Mouse (Mus musculus) gastrocnemius, postnatal 14 days (tissue): ENCODE measurements around the gene Cnr1. TPM values are rescaled to one million over a fixed set of nuclear protein-coding genes. Genes with fewer than 3 reads are reported as not detected.

ENCODE experiments used
- DNase-seq: peaks from one replicate; pipeline ENCODE4 v3.0.0; 2021; ENCODE audit warnings: mixed read lengths
- intact Hi-C: fragments of 180-260 bp; cut with DNase I; formaldehyde crosslinking; loops from one replicate; pipeline ENCODE4 v1.15.1; 2025; ENCODE audit warnings: low total_unique reads
- total RNA-seq, 2 experiments: library from RNA; stranded (reverse); gene quantifications; 2 replicates each; pipeline ENCODE4 v1.2.3; 2021

The Cnr1 gene
- total RNA-seq, 2 experiments from 2014 or later: 1.8 to 2.1 TPM

- no peak for DNase-seq
- intact Hi-C loops: loop anchor here (10.0 kb wide), 1 partner anchor 297 kb away; no protein-coding TSS in a partner anchor
Observed at GRCm38 (mm10) chr4:33927644-33928043, 3.3 kb downstream of the Cnr1 start.

- DNase-seq: no peak
- intact Hi-C loops: loop anchor here (10.0 kb wide), 1 partner anchor 296 kb away; no protein-coding TSS in a partner anchor
Observed at GRCm38 (mm10) chr4:33928450-33928849, 4.1 kb downstream of the Cnr1 start.

DNA sequence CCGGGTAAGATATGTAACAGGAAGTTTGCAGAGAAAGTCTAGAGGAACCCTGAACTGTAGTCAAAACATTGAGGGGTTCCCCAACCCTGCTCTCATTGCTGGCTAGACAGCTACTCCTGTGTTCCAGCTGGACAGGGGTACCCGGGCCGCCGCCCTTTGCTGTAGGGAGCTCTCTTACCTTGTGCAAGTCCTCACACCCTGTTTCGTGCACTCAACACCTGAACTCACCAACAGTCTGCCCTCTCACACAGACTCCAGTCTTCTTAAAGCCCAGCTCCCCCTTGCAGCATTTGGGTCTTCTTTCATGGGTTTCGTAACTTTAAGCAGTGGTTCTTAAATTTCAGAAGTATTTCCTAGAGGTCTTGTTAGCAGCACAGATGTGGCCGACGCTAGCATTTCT is 7.0 kb downstream of the Cnr1 start:
- intact Hi-C loops: no loop called here
- no peak for DNase-seq

DNA sequence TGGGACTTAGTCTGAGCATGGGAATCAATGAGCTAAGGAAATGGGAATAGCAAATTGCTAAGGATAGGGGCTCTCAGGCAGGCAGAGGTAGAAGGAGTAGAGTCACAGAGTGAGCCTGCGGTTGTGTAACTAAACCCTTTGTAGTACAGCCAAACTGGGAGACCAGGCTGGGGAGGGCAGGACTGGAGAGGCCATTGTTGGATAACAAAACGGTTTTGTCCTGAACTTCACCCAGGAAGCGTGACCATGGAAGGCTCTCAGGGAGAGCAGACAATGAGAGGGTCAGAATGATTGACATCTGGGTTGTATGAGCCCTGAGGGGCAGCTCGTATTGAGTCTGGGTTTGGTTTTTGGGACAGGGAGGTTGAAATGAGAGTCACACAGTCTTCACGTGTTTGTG is 17.2 kb downstream of the Cnr1 start:
- intact Hi-C loops: no loop called here

GRCm38 (mm10) chr4:33943936-33944335 is 19.5 kb downstream of the Cnr1 start:
- intact Hi-C loops: no loop called here
- no peak for DNase-seq

More for the DNA sequence above, 17.2 kb downstream of the Cnr1 start:
- no peak for DNase-seq

- no peak for DNase-seq
- intact Hi-C loops: no loop called here
Observed at GRCm38 (mm10) chr4:33945742-33946141, 21.3 kb downstream of the Cnr1 start.

DNA sequence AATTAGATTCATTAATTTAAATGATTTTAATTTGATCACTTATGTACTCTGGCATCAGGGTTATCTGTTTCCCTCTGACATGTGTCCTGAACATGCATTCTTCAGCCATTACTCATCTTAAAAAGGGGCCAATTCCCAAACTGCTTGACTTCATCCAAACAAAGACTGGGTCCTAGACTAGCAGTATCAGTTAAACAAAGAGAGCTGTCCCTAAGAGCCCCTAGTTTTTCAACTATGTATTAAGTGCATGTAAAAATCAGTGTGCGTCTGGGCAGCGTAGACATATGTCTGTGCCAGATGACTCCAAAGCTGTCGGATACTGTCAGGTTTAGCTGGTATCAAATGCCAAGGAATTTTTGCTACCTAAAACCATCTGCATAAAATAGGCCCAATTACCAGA is 23.2 kb downstream of the Cnr1 start:
- intact Hi-C loops: no loop called here
- no peak for DNase-seq

DNA sequence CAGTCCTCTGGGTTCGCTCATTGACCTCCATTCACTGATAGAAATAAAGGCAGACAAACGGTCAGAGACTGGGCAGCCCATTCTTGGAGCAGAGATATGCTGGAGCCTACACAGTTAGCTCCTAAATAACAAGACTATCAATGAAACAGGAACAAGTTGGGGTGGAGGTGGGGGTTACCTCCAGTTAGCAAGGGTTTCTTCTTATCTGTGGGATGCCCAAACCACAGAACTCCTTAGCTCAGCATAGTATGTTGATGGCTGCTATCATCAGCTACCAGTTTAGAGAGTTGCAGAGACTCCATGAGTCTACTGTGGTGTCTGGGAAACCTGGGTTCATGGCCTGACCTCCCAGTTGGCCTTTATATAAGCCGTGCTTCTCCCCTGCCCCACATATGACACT is 33.0 kb downstream of the Cnr1 start:
- no peak for DNase-seq
- intact Hi-C loops: no loop called here

DNA sequence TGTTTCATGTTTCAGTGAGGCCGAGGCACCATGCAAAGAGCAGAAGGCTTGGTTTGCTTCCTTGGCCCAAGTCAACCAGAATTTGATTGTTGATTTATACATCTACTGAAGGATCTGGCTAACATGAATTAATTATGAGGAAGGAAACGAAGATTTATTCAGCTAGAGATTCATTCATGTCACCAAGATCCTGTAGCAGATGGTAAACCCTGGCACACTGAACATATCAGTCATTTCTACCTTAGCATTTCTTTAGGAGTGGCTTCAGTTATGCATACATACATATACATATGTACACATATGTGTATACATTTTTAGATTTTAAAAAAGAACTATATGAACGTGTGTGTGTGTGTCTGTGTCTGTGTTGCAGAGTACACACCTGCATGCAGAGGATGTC is 34.1 kb downstream of the Cnr1 start:
- intact Hi-C loops: no loop called here
- DNase-seq: no peak

GRCm38 (mm10) chr4:33959841-33960240 is 35.4 kb downstream of the Cnr1 start:
- intact Hi-C loops: no loop called here
- DNase-seq: no peak

GRCm38 (mm10) chr4:33970726-33971125 is 46.3 kb downstream of the Cnr1 start:
- DNase-seq: no peak
- intact Hi-C loops: no loop called here

GRCm38 (mm10) chr4:33988466-33989089 is 64.2 kb downstream of the Cnr1 start:
- DNase-seq: no peak
- intact Hi-C loops: no loop called here

GRCm38 (mm10) chr4:33992687-33993086 is 68.3 kb downstream of the Cnr1 start:
- no peak for DNase-seq
- intact Hi-C loops: no loop called here

- intact Hi-C loops: no loop called here
- DNase-seq: no peak
Observed at GRCm38 (mm10) chr4:33996382-33996781, 72.0 kb downstream of the Cnr1 start.

Other genes with a start within 250 kb of the Cnr1 start
- gene Spaca1, start 125.6 kb downstream of the Cnr1 start, total RNA-seq: not detected